Mouse (Mus musculus): ENCODE measurements at regions not wholly inside any gene's neighbourhood (a gene's known extent, or its start where the extent isn't known, plus 50 kb on each side); places are given as distances from the start of the nearest gene placed in this dataset.
"Not testable (repeated sequence)": the region's sequence is repeated elsewhere in the genome, so short reads cannot be mapped to it uniquely, and the experiment has no call there.

DNA sequence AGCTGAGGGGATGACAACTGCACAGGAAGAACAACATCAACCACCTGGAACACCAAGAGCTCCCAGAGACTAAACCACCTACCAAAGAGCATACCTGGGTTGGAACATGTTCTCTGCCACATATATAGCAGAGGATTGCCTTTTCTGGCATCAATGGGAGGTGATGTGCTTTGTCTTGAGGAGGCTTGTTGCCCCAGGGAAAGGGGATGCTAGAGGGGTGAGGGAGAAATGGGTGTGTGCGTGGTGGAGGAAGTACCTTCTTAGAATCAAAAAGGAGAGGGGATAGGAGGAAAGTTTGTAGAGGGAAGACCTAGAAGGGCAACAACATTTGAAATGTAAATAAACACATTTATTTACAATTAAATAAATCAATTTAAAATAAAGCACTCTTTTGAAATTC is 358.5 kb upstream of the Pfkp start:
- no peak for DNase-seq (ENCODE audit: low spot score in 2 of 2)

DNA sequence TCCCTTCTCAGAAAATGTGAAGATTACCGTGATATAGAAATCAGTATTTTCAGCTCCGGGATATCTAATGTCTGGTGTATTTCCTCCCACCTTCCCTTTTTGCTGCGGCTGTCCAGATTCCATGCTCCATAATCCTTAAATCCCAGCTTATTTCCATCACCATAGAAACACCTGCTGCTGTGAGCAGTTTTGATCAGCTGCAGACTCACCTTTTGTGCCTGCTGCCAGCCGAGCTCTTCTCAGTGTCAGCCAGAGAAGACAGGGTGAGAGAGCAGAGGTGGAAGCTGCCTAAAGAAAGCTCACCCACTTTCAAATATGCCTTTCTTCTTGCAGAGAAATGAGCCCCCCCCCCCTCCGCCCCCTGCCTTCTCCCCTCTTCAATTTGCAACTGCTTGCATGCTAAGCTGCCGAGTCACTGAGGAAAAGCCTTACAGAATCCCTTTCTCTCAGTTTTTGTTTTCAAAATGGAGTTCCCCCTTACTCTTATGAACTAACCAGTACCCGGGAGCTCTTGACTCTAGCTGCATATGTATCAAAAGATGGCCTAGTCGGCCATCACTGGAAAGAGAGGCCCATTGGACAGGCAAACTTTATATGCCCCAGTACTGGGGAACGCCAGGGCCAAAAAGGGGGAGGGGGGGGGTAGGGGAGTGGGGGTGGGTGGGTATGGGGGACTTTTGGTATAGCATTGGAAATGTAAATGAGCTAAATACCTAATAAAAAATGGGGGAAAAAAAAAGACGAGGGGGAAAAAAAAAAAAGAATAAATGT is 350.1 kb upstream of the Pfkp start:
- not testable (repeated sequence) for DNase-seq (ENCODE audit: low spot score in 2 of 2)

DNA sequence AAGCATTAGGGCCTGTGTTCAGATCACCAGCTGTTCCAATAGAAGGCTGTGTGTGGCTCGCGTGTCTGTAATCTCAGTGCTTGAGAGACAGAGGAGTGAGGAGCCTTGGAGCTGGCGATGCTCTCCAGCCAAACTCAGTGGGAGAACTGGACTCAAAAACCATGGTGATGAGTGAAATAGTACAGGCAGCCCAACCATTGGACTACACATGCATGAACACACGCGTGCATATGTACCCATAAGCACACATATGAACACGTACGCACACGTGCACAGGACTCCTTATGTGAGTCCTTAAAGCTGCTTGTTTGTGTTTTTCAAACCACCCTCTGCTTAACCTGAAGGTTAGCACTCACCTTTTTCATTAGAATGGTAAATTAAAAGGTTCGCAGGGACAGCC is 349.5 kb upstream of the Pfkp start:
- DNase-seq (ENCODE audit: low spot score in 2 of 2) = no peak

DNA sequence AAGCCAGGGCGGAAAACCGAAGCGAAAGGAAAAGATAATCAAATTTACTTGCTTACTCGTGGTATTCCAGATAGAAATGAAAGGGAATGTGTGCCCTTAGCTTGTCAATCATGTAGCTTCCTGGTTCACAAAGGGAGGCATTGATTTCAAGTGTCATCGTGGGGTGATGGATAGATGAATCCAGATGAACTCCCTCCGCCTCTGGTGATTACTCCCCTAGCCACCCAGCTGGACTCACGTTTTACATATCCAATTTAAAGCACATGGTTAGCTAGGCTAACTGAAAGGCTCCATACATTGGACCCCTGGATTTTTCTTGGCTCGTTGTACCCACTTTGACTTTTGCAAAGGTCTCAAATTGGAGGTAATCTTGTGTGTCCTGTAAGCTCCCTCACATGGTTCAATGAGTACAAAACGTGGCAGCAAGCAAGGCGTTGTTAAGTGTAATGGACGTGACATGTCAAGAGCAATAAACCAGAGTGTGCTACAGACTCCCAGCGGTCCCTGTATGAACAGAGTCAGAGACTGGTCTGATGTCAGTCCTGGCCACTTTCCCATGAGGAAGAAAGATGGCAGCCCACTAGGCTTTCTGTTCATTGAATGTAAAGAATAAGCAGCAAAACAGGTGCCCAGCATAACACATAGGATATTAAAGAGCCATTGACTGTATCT is 343.9 kb upstream of the Pfkp start:
- no peak for DNase-seq (ENCODE audit: low spot score in 2 of 2)

- DNase-seq (ENCODE audit: low spot score in 2 of 2) = no peak
Measured at GRCm38 (mm10) chr13:6991714-6992113, 343.1 kb upstream of the Pfkp start.

GRCm38 (mm10) chr13:6985012-6985996 is 336.7 kb upstream of the Pfkp start:
- DNase-seq (ENCODE audit: low spot score in 2 of 2) = no peak

DNA sequence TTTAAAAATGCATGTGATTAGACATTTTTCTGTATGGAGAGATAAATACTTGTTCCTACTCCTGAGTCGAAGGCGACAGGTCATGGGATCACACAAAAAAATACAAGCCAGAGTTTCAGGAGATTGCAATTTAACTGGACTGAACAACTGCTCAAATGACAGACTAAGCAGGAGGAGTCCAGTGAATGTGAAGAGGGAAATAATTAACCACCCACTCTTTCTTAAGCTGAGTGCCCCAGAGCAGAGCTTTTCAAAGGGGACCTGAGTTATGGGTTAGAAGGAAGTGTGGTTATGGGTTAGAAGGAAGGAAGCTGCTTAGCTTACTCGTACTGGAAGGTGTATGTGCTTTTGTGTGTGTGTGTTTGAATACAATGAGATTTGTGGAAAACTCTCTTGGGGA is 307.1 kb upstream of the Pfkp start:
- DNase-seq (ENCODE audit: low spot score in 2 of 2) = no peak

DNA sequence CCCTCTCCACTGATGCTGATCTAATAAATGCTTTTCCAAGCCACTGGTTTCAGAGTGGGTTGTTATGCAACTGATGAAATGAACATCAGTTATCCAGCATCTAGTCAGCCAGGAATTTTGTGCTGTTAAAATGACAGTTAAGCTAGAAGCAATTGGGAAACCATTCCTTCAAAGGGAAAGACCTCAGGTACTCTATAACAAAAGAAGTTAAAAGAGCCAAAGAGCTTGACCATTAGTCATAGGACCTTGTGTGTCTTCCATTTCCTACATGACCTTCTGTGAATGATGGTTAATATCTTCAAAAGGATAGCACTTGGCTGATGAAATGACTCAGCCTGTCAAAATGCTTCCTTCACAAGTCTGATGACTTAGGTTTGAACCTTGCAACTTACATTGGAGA is 275.6 kb upstream of the Pfkp start:
- no peak for DNase-seq (ENCODE audit: low spot score in 2 of 2)

DNA sequence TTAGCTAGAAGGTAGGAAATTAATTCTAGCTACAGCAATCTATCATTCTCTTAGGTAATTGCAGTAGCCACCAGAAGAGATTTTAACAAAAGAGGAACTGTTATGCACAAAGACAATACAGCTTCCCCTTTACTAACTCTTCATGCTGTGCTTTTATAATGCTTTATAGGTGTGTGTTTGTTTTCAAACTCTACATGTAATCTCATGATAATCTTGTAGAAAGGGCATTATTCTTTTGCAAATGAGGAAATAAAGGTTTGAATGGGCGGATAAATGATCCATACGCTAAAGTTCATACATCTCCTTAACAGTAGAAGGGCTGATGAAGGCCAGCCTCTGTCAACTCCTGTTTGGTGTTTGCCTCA is 273.8 kb upstream of the Pfkp start:
- DNase-seq (ENCODE audit: low spot score in 2 of 2) = no peak

DNA sequence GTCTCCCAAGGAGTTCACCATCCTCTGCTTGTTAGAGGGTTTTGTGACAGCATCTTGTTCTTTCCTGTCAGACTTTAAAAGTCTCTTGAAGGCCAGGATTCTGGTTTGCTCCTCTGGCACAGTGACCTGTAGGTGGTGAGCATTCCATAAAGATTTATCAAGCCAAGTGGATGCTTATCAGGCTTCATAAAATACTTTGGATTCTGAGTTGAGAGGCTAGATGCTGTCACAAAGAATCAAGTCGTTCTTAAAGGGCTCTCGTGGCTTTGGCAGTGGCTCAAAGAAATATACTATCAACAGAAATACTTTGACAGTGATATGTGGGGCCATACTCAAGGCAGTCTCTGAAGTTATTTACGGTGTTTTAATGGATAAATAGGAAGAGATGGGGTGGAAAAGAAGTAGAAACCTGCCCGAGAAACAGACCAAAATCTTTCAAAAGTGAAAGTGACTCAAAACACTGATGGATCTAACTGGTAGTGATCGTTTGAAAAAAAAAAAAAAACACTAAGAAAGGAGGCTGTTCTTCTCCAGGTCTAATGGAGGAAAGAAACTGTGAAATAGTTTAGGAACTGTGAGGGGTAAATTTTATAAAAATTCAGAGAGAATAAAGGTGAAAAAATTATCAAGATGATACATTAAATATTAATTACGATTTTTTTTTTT is 273.2 kb upstream of the Pfkp start:
- no peak for DNase-seq (ENCODE audit: low spot score in 2 of 2)

DNA sequence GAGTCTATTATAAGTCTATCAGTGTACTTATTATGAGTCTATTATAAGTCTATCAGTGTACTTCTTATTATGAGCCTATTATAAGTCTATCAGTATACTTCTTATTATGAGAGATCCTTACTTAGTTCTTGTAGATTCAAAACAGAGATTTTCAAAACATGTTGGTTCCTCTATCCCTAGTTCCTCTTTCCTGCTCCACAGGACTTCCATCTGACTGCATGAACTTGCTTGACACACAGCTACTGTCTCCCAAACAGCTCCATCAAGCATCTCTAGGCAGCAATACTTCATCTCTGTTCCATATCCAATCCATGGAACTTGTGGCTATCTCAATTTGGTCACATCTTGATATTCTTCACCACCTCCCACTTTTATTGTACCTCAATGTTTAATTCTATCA is 257.4 kb upstream of the Pfkp start:
- no peak for DNase-seq (ENCODE audit: low spot score in 2 of 2)

GRCm38 (mm10) chr13:6901682-6902081 is 253.1 kb upstream of the Pfkp start:
- no peak for DNase-seq (ENCODE audit: low spot score in 2 of 2)

GRCm38 (mm10) chr13:6897666-6898065 is 249.1 kb upstream of the Pfkp start:
- DNase-seq (ENCODE audit: low spot score in 2 of 2) = no peak

DNA sequence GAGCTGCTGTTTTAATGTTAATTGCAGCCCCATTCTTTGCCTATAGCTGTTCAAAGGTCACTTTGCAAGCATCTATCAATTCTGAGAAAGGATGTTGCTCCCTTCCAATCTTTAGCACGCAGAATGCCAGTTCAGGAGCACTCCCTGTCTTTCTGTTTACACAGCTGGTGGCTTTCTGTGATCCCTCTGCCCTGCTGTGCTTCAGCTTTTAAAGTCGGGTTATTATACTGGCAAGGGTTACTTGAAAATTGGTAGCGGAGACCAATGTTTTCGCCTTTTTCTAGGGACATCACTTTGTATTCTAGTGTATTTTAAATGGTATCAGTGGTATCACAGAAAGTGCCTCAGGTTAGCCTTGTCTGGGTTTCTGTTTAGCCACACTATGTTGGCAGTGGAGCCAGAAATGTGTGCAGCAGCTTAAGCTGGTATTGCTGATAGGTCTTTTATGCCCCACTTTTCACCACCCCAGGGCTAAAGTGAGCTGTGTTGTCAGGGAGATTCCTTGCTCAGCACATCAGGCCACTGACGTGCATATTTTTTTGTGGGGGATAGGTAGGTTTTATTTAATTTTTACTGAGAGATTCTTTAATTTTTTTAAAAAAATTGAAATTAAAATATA is 243.0 kb upstream of the Pfkp start:
- DNase-seq (ENCODE audit: low spot score in 2 of 2) = no peak

GRCm38 (mm10) chr13:6889446-6889845 is 240.9 kb upstream of the Pfkp start:
- not testable (repeated sequence) for DNase-seq (ENCODE audit: low spot score in 2 of 2)

DNA sequence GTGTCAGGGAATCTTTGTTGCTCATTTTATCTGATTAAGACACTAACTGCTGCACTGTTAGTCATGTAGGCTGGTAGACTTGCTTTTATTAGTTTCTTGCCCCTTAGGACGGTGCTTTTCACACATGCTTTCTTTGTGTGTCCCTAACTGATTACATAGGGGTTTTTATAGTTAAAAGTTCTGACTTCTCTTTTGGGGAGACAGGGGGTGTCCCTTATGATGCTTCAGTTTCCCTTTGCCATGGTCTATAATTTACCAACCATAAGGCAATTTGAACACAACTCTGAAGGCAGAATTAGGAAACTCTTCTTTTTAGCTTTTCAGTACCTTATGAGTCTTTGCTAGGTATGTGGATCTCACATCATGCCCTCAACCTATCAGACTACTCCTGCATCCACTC is 239.8 kb upstream of the Pfkp start:
- DNase-seq (ENCODE audit: low spot score in 2 of 2) = no peak

DNA sequence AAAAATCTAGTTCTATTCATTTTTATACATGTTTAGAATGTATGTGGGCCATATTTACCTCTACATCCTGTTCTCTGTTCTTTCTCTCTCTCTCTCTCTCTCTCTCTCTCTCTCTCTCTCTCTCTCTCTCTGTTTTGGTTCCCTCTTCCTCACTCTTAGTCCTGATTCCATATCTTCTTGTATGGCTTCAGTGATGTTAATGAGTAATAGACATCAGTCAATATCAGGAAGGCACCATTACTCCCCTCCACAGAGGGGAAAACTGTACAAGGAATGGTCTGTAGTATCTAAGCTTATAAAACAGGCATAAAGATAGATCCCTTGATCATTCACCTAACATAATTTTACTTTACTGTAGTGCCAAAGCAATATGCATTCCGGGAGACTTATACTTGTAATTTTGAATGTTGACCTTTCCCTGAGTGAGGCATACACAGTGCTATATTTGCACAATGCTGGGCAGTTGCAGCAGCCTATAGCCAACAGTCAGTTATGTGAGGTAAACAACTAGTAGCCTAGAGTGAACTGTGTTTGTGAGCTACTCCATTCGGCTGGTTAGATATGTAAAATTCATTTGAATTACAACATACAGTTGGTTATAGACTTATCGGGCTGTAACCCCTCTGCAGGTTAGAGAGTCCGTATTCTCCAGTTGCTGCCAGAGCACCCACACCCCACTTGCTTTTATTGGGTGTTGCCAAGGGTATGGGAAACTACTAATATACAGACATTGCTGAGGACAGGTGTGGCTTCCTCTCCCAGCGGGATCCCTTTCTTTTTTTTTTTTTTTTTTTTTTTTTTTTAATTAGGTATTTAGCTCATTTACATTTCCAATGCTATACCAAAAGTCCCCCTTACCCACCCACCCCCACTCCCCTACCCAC is 228.7 kb upstream of the Pfkp start:
- no peak for DNase-seq (ENCODE audit: low spot score in 2 of 2)

- no peak for DNase-seq (ENCODE audit: low spot score in 2 of 2)
Measured at GRCm38 (mm10) chr13:6862186-6862585, 213.6 kb upstream of the Pfkp start.

DNA sequence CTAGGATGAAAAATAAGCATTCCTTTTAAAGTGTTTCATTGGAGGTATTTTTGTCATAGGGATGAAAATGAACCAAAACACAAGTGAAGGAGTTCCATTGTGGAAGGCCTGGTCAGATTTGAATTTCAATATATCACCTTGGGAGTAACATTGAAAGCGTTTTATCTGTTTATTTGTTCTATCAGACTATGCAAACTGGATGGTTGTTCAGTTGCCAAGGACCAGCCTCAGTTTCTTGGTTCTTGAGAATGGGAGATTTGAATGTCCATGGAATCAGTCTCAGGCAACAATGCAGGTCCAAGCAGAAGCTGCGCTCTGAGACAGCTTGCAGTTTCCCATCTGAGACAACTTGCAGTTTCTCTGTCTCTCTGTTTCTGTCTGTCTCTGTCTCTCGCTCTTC is 211.0 kb upstream of the Pfkp start:
- DNase-seq (ENCODE audit: low spot score in 2 of 2) = no peak

All from layer of hippocampus, adult 18-20 months (tissue).